Mouse (Mus musculus): ENCODE results near the gene Klk4.
A peak's percentile ranks its signal among the peaks of the same experiment; 100 is the strongest.

Gene Klk4

DNA sequence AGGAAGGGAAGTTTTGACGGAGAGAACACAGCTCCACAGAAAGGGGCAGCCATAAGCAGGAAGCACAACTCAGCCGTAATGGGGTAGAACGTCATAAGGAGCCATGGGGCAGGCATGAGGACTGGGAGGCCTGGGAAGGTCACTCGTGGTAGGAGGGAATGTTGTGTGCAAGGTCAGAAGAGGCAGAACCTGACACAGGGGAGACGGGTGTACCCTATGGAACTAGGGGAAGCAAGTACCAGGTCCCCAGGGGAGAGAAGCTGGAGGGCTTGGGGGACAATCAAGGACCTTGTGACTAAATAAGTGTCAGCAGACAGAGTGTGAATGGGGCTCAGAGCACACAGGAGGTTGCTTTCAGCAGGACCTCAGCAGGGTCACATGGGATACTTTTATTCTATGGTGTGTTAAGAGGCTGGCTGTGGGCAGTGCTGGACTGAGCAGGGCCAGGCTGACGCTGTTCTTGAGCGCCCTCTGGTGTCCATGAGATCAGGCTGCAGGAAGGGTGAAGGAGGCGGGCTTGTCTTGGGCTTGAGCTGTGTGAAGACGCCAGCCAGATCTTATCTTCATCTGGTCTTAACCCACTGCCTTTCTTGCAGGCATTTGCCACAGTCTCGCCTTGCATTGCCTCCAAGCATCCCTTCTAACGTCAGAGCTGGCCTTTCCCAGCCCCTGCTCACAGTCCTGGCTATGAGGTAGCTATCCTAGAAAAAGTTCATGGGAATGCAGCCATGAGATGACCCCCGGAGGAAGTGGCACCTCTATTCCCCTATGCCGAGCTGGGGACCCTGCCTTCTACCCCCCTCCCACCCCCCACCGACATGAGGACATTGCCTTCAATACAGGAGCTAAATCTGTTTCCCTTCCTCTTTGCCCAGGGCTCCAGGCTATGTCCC is 38.8 kb downstream of the Klk4 start:
- peak; percentile 73 for DNase-seq (ENCODE audit: low spot score)

- DNase-seq (ENCODE audit: low spot score), result no peak
These were observed 39.6 kb downstream of the Klk4 start for GRCm38 (mm10) chr7:43920582-43920981.

DNA sequence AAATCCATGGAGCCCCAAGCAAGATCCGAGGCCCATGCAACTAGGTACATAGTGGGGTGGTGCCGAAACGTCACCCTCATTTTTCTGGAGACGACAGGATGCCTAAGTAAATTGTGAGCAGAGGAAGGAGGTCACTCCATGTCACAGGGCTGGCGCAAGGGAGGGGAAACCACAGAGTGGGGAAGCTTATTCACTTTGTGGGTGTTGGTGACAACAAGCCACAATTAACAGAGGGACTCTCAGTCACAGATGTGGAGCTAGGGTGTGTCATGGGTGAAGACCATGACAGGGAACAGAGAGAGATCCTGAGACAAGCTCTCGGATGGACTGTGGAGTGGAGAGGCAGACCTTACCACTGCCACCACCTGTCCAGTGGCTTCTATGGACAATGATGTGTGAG is 40.1 kb downstream of the Klk4 start:
- DNase-seq (ENCODE audit: low spot score), result no peak

DNA sequence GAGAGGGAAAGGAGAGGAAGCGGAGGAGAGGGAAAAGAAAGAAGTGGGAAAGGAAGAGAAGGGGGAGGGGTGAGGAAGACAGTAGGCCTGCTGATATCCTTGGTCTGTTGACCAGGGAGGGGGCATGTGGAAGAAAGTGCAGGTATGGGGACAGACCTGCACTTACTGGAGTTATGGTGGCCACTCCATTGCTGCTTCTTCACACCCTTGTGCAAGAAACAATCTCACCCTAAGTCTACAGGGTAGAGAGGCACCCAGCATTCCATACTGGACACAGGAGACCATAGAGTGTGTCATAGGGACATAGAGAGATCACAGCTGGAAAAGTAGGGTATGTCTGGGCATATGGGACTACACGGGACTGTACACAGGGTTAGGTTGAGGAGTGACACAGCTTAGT is 41.0 kb downstream of the Klk4 start:
- DNase-seq (ENCODE audit: low spot score), result no peak

DNA sequence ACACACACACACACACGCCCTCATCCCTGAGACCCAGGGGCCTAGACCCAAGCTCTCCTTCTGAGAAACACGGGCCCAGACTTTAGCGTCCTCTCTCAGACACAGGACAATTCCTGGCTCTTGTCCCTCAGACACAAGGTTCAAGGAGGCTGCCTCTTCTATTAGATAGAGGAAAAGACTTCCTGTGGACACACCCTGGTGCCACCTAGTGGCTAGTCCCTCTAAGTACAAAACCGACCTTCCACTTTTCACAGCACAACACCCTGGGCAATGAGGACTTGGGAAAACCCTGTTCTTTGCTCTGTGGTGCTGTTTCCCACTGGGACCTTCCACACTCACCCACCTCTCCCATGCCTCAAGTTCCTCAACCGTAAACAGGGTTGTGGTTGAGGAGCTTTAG is 45.0 kb downstream of the Klk4 start:
- DNase-seq (ENCODE audit: low spot score), result no peak

- DNase-seq (ENCODE audit: low spot score), result peak; percentile 17
These were observed 47.6 kb downstream of the Klk4 start for GRCm38 (mm10) chr7:43928521-43928920.

- DNase-seq (ENCODE audit: low spot score), result no peak
These were observed 51.4 kb downstream of the Klk4 start for GRCm38 (mm10) chr7:43932337-43932736.

GRCm38 (mm10) chr7:43933440-43933839 is 52.5 kb downstream of the Klk4 start, which contains the start of gene Klk15:
Gene Klk15, plus strand, starts transcription at chr7:43933740.
- DNase-seq (ENCODE audit: low spot score), result no peak

GRCm38 (mm10) chr7:43934747-43935146 is 53.8 kb downstream of the Klk4 start:
- DNase-seq (ENCODE audit: low spot score), result no peak
